Mouse (Mus musculus) cerebellum, adult 2 months (tissue): ENCODE results near the gene Cideb.

Source experiments
- CTCF ChIP-seq: fragments of 200-500 bp; IDR thresholded peaks from 2 replicates; pipeline ENCODE4 v1.5.1; 2011; ENCODE audit warnings: low read depth, mild to moderate bottlenecking, control low read depth, low read length, moderate library complexity, borderline replicate concordance; ENCODE audit not compliant: insufficient read depth
- POLR2A ChIP-seq: fragments of 200-500 bp; IDR thresholded peaks from 2 replicates; pipeline ENCODE4 v1.6.1; 2011; ENCODE audit warnings: low read length, control low read depth, borderline replicate concordance; ENCODE audit not compliant: insufficient read depth

GRCm38 (mm10) chr14:55727889-55728685 is 30.2 kb downstream of the Cideb start:
- TF ChIP-seq POLR2A (no peak), CTCF (no peak)
